Mouse (Mus musculus): ENCODE measurements around the gene Abca7.

- TF ChIP-seq CTCF (IDR thresholded peaks at IDR 0.05; ENCODE audit: borderline replicate concordance, control insufficient read depth, extremely low read depth, insufficient read depth, low read length, poor library complexity) (no peak), POLR2A (IDR thresholded peaks at IDR 0.05; ENCODE audit: control insufficient read depth, extremely low read depth, insufficient read depth, low read length, poor library complexity) (no peak)
These were observed 25.2 kb upstream of the Abca7 start for GRCm38 (mm10) chr10:79971183-79971497.
